Mouse (Mus musculus) cerebellum, adult 8-10 months (tissue): ENCODE results near the gene Mr1.
A peak's percentile ranks its signal among the peaks of the same experiment; 100 is the strongest.

Source experiments
- DNase-seq: peaks from one replicate; pipeline ENCODE4 v3.0.0; 2022

Mr1 gene

DNA sequence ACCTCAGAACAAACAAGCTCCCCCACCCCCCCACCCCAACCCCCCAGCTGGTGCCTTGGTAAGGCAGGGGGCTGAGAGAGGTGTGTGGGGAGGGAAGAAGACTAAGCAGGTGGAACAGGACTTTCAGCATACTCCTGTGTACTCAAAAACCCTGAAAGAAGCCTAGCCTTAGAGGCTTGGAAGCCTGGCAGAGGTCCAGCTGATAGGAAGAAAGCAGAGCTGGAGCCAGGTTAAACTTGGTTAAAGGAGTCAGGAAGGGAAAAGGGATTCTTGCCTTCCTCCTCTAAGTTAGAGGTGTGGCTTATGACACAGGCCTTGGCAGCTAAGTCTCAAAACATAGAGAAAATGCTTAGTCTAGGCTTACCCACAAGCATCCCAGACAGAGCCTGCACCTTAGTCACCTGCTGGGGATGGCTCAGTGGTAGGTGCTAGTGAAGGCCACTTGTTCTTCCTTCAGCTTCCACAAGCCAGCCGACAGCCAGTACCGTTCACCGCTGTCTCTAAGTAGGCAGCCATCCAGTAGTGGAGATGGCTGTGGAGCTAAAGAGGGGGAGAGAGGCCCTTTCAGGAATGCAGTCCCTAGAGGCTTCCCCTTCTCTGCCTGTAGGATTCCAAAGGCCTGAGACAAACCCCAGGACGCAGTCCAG, 53.3 kb downstream of the Mr1 start:
- no peak for DNase-seq

DNA sequence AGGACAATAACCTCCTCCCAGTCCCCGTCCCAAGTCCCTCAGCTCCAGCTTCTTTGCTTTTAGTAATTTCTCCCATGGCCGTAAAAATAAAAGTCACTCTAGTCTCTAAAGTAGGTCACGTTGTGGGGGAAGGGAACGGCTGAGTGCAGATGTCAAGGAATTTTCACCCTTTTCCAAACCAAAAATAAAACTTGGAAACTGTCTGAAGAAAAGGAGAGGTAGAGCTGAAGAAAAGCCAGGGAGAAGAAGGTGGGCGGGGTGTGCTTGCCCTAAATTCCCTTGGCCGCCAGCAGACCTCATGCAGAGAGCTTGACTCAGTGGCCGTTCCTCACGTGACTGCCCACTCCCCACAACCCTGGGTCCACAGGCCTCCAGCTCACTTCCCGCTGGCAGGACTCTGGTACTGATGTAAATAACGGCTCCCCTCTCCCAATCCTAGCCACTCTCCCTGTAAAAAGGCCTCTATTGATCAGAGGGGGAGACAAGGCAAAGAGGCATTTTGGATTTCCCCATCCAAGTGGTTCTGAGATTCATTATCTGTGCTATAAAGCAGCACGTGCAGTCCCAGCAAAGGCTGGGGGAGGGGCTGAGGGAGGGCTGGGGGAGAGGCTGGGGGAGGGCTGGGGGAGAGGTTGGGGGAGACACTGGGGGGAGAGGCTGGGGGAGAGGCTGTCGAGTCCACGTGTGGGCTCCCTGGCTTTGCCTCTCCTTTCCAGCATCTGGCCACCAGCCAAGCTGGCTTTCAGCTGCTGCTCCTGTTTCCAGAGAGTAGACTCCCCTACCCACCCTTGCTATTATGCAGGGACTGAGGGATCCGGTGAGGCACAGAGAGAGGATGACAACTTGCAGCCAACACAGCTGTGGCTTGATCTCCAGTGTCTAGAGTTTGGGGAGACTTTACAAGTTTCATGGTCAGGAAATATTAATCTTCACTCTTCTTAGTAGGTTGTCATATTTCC, 54.5 kb downstream of the Mr1 start:
- DNase-seq, result no peak

DNA sequence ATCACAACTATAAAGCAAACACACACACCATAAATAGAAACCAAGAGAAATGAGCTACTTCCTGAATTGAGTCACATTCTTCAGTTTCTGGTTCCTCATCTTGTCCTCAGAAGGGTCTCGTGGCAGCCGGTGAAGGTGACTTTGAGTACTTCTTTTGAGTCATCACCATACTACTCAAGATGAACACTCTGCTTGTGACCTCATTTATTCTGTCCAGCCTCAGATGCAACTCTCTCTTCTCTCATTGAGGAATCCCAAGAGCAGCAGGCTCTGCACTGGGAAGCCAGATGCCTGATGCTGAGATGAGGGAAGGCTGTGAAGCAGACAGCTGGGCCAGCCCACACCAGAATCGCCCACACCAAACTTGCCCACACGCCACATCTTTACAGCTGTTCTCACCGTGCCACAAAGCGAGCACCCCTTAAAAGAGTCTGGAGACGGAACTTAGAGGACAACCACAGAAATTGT, 55.2 kb downstream of the Mr1 start:
- no peak for DNase-seq

DNA sequence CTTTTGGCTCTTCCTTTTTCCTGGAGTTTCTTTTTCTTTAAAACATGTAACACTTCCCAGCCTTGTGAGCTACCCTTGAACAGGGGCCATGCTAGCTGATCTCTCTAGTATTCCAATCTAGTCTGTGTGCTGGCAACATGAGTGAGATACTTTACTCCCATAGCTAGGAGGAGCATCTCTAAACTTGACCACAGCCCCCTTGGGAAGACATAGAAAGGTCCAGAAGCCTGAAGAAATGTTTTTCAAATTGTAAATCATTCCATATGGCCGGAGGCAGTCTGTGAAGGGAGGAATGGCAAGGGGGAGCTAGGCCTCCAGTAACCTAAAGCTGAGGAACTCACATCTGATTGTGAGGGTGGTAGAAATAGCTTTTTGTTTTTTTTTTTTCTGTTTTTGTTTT, 55.9 kb downstream of the Mr1 start:
- DNase-seq, result no peak

DNA sequence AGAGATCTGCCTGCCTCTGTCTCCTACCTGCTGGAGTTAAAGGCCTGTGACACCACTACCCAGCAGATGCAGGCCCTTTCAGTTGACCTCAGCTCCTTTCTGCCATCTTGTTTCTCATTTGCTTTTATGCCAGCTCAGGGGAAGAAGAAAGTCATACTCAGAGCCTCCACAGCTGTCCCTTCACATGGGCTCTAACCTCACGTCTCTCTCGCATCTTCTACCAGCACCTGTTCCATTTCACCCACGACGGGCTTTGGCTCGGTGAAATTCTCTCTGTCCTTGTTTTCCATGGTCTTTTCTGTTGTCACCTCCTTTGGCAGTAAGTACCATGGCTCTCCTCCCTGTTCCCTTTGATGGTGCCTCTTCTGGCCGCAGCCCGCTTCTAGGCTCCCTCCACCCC, 56.3 kb downstream of the Mr1 start:
- DNase-seq, result no peak

DNA sequence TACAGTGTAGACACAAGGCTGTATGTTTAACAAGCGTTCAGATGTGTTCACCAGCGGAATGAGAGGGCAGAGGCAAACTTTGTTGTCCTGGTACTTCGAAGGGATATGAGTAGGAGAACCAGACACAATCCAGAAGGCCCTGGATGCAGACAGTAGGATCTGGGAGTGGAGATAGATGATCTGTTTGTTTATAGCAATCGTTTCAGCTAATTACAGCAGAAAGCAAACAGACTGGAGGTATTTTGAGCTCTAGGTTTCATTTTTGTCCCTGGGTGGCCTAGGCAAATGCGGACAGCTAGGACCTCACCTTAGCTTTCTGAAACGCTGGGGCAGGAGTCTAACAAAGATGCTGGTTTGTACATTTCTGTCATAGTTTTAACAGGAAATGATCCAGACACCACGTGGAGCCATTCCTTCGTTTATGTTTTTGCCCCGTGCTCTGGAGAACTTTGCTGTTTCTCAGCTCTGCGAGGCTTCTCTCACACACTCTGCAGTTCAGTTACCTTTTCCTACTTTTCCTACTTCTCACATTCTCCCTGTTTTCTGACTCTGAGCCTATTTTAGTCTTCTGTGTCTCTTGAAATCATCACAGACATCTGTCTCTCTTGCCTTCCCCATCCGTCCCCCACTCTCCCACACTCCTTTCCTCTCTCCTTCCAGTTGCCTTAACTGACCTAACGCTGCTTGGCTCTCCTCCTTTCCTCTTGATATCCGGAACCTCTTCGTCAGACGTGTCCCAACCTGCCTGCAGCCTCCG, 57.6 kb downstream of the Mr1 start:
- no peak for DNase-seq

DNA sequence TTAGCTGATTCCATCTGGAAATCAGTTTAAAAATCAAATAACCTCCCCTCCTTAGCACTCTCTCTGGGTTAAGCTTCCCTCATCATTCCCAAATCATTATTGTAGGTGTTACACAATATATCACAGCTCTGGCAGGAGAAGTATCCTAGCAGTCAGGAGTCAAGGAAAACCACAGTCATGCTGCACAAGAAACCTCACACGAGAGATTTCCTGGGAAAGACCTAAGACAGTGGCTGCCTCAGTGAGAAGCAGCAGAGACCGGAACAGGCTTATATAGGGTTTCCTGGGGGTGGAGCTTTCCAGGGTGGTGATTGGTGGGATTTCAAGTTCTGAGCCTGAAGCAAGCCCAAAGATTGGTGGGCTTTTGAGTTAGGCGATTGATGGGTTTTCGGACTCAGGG, 58.6 kb downstream of the Mr1 start:
- DNase-seq, result no peak

DNA sequence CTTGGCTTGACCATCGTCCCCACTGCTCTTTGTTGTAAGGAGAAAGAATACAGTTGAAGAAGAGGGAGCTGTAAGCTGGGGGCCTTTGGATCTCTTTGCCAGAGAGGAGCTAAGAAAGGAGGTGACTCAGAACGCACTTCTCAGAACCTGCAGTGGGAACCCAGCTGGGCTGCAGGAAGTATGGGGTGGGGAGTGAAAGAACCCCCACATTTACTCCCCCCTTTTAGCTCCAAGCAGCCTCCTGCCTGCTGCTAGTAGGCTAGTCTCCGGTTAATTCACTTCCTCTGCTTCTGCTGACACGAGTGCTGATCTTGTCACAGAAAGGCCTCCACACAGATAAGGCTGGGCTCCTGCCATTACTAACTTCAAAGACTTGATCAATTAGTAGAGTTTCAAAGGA, 59.7 kb downstream of the Mr1 start:
- DNase-seq, result no peak

DNA sequence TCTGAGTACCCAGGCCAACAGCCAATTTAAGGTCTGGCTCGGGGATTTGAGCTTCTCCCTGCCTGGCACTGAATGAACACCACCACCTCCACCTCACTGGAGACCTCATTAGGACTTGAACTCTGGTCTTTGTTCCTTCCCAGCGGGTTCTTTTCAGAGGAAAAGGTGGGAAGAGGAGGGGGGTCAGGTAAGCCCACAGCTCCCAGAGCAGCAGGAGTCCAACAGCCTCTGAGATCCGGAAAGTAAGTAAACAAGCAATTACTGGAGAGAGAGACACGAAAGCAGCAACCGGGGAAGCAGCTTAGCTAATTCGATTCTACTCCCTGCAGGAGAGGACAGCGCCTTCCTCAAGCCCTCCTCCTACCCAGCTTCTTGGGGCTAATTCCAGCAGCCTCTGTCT, 60.2 kb downstream of the Mr1 start:
- DNase-seq, result no peak

DNA sequence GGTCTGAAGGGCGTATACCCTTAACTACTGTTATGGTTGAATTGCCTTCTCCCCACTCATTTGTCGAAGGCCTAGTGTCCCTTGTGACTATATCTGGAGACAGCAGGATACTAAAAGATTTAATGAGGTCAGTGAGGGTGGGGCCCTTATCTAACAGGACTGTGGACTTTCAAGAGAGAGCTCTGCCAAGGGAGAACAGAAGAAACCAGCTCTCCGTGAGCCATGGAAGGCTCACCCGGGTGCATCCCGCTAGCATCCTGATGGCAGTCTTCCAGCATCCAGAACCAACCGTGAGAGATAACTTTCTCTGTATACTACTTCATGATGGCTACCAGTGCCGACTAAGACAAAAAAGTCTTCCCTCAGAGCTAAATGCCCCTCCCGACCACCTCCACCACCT, 61.8 kb downstream of the Mr1 start:
- DNase-seq, result no peak

DNA sequence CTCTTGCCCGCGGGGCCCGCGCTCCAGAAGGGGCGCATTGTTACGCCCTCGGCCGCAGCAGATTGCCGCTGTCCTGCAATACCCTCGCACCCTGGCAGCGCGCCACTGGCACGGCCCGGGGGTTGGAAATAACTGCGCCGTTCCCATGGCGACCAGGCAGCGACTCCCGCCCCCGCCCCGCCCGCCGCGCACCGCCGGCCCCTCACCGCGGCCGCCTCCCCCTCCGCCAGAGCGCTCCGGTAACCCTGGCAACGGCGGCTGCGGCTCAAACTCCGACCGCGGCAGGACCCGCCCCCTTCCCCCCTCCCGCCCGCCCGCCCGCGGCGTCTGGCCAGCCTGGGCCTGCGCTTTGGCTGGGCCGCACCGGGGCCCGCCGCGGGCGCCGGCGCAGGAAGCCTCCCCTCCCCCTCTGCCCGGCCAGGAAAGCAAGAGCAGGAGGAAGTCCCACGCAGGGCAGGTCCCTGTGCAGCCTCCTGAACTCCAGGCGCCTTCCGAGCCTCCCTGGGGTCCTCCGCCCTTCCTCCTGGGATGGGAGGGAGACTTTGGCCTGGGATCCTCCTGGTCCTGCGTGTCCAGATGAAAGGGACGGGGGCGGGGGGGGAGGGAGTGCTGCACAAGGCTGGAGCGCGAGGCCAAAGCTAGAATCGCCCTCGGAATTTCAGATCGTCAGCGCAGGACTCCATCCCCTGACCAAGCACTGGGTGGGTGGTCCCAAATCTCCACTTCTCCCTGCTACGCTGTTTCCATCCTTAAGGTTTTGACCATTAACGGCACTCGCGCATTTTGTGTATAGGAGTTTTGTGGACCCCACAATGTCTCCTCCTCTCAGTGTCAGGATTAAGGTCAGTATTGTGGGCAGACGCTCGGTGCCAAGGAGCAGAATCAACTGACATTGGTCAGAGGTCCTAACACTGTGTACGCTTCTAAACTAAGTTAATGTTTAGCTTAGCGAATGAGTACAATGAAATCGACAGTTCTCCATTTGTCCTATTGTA, 63.0 kb downstream of the Mr1 start:
- peak; percentile 80 for DNase-seq

DNA sequence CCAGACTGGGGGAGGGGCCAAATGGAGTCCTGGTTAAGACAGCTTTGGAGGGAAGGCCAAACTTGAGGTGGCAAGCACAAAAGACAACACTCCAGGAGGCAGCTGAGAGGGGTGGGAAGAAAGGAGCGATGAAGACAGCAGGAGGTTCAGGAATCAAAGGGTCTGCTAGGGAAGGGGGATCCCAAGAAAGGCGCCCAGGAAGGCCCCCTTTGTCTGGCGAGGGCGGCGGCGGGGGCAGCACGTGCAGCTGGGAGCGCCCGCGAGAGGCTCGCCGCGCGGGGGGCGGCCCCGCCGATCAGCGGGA, 63.7 kb downstream of the Mr1 start:
- DNase-seq, result peak; percentile 41

DNA sequence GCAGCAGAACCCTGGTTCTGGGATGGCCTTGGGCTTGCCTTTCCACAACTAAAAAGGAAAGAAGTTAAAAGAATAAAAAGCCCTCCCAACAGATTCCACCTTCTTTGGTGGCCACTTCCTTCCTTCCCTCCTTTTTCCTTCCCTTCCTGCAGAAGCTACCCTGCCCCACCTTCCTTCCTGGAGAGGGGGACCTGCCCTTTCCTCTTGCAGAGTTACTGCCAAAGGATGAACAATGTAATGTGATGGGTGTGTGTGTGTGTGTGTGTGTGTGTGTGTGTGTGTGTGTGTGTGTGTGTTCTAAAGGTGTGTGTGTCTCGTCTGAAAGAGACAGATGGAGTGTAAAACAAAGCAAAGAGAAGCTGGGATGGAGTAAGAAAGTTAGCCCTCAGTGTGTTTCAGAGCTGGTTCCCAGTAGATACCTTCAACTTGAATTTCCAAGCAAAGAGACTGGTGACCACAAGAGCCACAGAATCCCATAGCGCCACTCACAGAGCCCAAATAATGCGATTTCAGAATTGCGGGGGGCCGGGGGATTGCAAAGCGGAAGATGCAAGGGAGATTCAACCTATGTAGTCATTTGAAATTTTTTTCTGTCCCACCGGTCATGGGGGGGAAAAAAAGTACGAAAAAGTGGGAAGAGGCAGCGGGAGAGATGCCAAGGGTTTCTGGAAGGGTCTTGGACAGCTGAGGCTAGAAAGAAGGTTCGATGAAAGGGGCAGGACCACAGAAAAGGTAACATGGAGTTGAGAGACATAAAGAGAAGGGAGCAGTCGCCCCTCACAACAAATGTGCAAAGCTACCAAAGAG, 64.3 kb downstream of the Mr1 start:
- DNase-seq, result no peak

DNA sequence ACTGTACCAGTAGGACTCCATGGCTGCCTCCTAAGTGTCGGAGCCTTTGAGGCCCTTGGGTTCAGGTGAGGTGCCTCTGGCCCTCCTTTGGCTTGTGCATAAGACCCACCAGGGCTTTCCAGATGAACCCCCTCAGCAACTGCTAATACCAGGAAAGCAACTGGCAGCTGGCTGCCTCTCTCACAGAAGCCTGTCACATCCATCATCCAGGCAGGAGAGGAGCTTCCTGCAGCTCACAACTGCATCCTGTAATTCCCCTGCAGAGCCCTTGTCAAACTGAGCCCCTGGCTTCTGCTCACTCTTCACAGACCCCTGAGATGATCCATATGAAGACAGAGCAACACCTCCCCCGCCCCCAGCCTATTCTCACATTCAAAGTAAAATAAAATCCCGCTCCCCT, 68.9 kb downstream of the Mr1 start:
- no peak for DNase-seq
